Mouse (Mus musculus): Measurements from ENCODE around the gene Pkn3.
"Not testable (repeated sequence)": the region's sequence is repeated elsewhere in the genome, so short reads cannot be mapped to it uniquely, and the experiment has no call there.

- TF ChIP-seq CTCF (IDR thresholded peaks at IDR 0.05; ENCODE audit: low read depth, low read length); EP300 (IDR thresholded peaks at IDR 0.05; ENCODE audit: insufficient read depth, low read depth, low read length); POLR2A (IDR thresholded peaks at IDR 0.05; ENCODE audit: insufficient read depth, low read length): not testable (repeated sequence)
Measured at GRCm38 (mm10) chr2:30055310-30055709, 22.2 kb upstream of the Pkn3 start.
